In genomic region chr13:51299047-51299760, GRCm38 (mm10) we compare ENCODE assay signal across 16 mouse cellular contexts.
A peak's percentile ranks its signal among the peaks of the same experiment; 100 is the strongest.
DNase-seq lines count a peak whose midpoint lies in the region; ATAC-seq and TF ChIP-seq lines count a peak whose summit lies in the region.
"Had no signal": no experiment of that assay in that cellular context is flagged by ENCODE, and none has a peak within 500 bp of the region (broad histone marks: within the 10 kb centered on the region; RNA-seq: fewer than 3 reads in every experiment).

No protein-coding gene starts in this region.

- H3K27ac ChIP-seq in heart, embryonic 13.5 days (replicated peaks) = peak overlapping the region; percentile 28; the same call in 1 of the 2 replicates
- no peak overlapping the region for H3K27ac ChIP-seq in layer of hippocampus, adult 2 months
- H3K27ac ChIP-seq in hindbrain, embryonic 13.5 days = no peak overlapping the region
- H3K27ac ChIP-seq: embryonic facial prominence, embryonic 15.5 days; forebrain, embryonic 15.5 days; limb, embryonic 13.5 days; macrophage; midbrain, embryonic 15.5 days; neural tube, embryonic 13.5 days had no signal

- peaks cover 33% of the 10 kb centered on the region for H3K4me1 ChIP-seq in heart, embryonic 13.5 days
- H3K4me1 ChIP-seq in hindbrain, embryonic 13.5 days (replicated peaks) = 0 out of 2 replicates have a peak, but pooled peaks cover 9% of the 10 kb centered on the region
- H3K4me1 ChIP-seq: forebrain, embryonic 15.5 days; midbrain, embryonic 15.5 days had no signal

- DNase-seq in heart, adult 8-10 months (ENCODE audit: low spot score) = peak; percentile 78
- no peak for DNase-seq in heart, postnatal 25 days (ENCODE audit: low spot score)
- peak; percentile 43 for DNase-seq in ovary, adult 18-20 months (ENCODE audit: low spot score)
- DNase-seq in ovary, postnatal 10 days (ENCODE audit: low spot score) = no peak
- no peak for DNase-seq in layer of hippocampus, adult 2 months (ENCODE audit: low spot score in 2 of 2)
- DNase-seq: layer of hippocampus, postnatal 36 days; right cerebral cortex, postnatal 14 days; thymus, postnatal 14 days had no signal

- H3K36me3 ChIP-seq in heart, embryonic 13.5 days = no peaks in the 10 kb centered on the region
- H3K36me3 ChIP-seq in hindbrain, embryonic 13.5 days = no peaks in the 10 kb centered on the region
- H3K36me3 ChIP-seq: embryonic facial prominence, embryonic 15.5 days; forebrain, embryonic 15.5 days; limb, embryonic 13.5 days; midbrain, embryonic 15.5 days; neural tube, embryonic 13.5 days had no signal

- WGBS in heart, embryonic 13.5 days = 19% methylated on average over 4 of the region's 4 CpGs
- 90% methylated on average over 4 of the region's 4 CpGs for WGBS in hindbrain, embryonic 13.5 days

- no peaks in the 10 kb centered on the region for H3K27me3 ChIP-seq in heart, embryonic 13.5 days (replicated peaks)
- no peaks in the 10 kb centered on the region for H3K27me3 ChIP-seq in hindbrain, embryonic 13.5 days
- H3K27me3 ChIP-seq: embryonic facial prominence, embryonic 15.5 days; forebrain, embryonic 15.5 days; limb, embryonic 13.5 days; midbrain, embryonic 15.5 days; neural tube, embryonic 13.5 days had no signal

- no peak for ATAC-seq in heart, embryonic 13.5 days (ENCODE audit: extremely low read depth, insufficient number of reproducible peaks, low FRiP score, low TSS enrichment)
- no peak for ATAC-seq in hindbrain, embryonic 13.5 days (ENCODE audit: low FRiP score)
- ATAC-seq: forebrain, embryonic 15.5 days; midbrain, embryonic 15.5 days had no signal

- H3K9ac ChIP-seq in heart, embryonic 13.5 days = no peak overlapping the region
- no peak overlapping the region for H3K9ac ChIP-seq in hindbrain, embryonic 13.5 days
- H3K9ac ChIP-seq: embryonic facial prominence, embryonic 15.5 days; forebrain, embryonic 15.5 days; limb, embryonic 13.5 days; midbrain, embryonic 15.5 days; neural tube, embryonic 13.5 days had no signal

- no peak overlapping the region for H3K4me3 ChIP-seq in heart, embryonic 13.5 days
- H3K4me3 ChIP-seq in layer of hippocampus, adult 2 months = no peak overlapping the region
- H3K4me3 ChIP-seq in hindbrain, embryonic 13.5 days = no peak overlapping the region
- H3K4me3 ChIP-seq: embryonic facial prominence, embryonic 15.5 days; forebrain, embryonic 15.5 days; limb, embryonic 13.5 days; midbrain, embryonic 15.5 days; neural tube, embryonic 13.5 days had no signal

- no peak overlapping the region for H3K4me2 ChIP-seq in heart, embryonic 13.5 days
- no peak overlapping the region for H3K4me2 ChIP-seq in hindbrain, embryonic 13.5 days
- H3K4me2 ChIP-seq: embryonic facial prominence, embryonic 15.5 days; forebrain, embryonic 15.5 days; limb, embryonic 13.5 days; midbrain, embryonic 15.5 days; neural tube, embryonic 13.5 days had no signal

- TF ChIP-seq CTCF in layer of hippocampus, adult 2 months (conservative IDR thresholded peaks at IDR 0.05) = no peak

- 0 out of 2 replicates have a peak, but pooled peaks cover 4% of the 10 kb centered on the region for H3K9me3 ChIP-seq in heart, embryonic 13.5 days
- H3K9me3 ChIP-seq in hindbrain, embryonic 13.5 days = peaks cover 4% of the 10 kb centered on the region; the same call in 1 of the 2 replicates
- H3K9me3 ChIP-seq: embryonic facial prominence, embryonic 15.5 days; forebrain, embryonic 15.5 days; limb, embryonic 13.5 days; midbrain, embryonic 15.5 days had no signal

- intact Hi-C loops in heart, postnatal 25 days (cut with DNase I) = loop anchor here (10.0 kb wide), 1 partner anchor 116 kb away; no protein-coding TSS in a partner anchor

Comparison
In these comparisons a context has a peak if more than half of its experiments do, and no peak if none do; other contexts are left out.
1. DNase-seq: peak in heart, adult 8-10 months (single experiment) and ovary, adult 18-20 months (single experiment); none in heart, postnatal 25 days (single experiment), ovary, postnatal 10 days (single experiment) and layer of hippocampus, adult 2 months (0 of 2).